Mouse (Mus musculus) neutrophil, adult 5-6 weeks (primary cell): ENCODE measurements around the gene Cfap97d2. TPM values are rescaled to one million over a fixed set of nuclear protein-coding genes. Genes with fewer than 3 reads are reported as not detected.

Source experiments
- ATAC-seq: fragments of 151-379, 151-347 bp; 2 replicates; pipeline ENCODE4 v1.8.0; 2017; ENCODE audit warnings: mild to moderate bottlenecking, moderate TSS enrichment; ENCODE audit not compliant: insufficient number of reproducible peaks, poor library complexity, low FRiP score, severe bottlenecking; ENCODE audit errors: extremely low read depth
- total RNA-seq: library from RNA; stranded (forward); fragments of 200-1000 nt; gene quantifications from 2 replicates; pipeline ENCODE4 v1.2.3, GENCODE M21; 2017

Gene Cfap97d2
- total RNA-seq, 1 experiment from 2014 or later, result not detected

DNA sequence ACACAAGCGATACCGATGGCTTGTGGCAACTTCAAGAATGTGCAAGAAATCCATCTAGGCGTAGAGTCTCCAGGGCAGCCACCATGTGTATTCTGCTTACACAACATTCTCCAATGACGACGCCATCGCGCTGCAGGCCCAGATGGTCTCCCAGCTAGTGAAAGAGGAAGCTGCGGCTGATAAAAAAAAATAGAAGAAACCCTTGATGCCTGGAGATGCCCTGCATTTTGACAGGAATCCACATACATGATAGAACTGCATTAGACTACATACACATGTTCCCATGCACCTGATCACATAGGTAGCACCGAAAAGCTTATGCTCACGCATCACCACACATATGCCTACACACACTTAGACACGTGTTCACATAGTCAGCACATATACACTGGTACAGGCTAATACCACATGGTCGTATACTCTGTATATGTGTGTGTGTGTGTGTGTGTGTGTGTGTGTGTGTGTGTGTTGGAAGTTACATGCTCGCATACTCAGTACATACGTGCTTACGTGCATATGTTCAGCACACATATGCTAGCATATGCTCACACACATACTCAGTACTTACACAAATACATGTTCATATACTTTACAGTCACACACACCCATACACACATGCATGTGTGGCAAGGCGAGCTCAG is 19.9 kb upstream of the Cfap97d2 start:
- peak; percentile 72 for ATAC-seq

DNA sequence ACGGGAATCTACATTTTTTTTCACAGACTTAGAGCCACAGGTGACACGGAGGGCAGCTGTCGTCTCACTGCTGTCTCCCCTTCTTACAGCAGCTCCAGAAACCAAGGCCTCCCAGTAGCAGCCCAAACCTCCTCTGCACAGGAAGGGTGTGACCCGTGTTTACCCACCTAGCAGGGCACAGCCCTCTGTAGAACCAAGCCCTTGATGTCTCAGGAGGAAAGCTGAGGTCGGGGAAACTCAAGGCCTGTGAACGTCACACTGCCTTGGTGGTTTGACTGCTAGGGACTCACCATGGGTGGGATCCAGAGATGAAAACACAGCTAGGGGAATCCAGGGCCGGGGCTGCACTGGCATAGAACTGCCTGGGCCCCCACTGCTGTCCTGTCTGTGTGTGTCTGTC is 19.3 kb upstream of the Cfap97d2 start:
- peak; percentile 75 for ATAC-seq

DNA sequence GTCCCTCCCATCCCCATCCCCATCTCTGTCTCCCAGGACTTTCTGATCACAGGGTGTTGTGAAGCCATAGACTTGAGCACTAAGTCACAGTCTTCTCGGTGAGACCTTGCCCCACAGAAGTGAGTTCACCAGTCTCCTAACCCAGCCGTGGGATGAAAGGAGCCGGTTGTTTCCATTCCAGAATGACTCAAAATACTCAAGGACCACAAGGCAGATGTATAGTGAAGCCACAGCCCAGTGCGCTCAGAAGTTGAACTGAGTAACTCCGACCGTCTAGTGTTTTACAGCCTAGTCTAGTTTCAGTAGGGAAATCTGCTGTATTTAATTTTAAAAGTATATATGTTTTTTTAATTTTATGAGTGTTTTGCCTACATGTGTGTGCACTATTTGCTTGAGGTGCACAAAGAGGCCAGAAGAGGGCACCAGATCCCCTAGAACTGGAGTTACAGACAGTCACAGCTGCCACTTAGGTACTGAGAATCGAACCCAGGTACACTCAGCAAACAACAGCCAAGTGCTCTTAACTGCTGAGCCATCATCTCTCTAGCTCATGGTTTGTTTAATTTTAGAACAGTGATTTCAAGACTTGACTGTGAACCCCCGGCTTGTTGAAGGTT is 18.5 kb upstream of the Cfap97d2 start:
- no peak for ATAC-seq

DNA sequence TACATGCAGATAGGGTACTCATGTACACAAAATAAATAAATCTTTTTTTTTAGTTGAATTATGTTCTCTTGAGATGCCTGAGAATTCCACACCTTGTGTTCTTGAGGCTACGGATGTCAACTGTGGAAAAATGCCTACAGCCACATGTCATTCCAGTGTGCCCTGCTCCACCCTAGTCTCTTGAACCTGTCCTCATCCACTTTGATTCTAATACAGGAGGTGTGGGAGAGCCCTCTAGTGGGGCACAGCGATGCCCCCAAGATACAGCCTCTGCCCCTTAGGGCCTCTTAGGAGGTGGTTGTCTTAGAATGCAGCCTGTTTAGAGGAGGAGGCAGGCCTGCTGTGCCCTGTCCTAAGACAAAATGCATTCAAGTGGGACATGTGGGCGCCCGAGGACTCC is 17.7 kb upstream of the Cfap97d2 start:
- peak; percentile 25; the same call in 1 of the 2 replicates for ATAC-seq

DNA sequence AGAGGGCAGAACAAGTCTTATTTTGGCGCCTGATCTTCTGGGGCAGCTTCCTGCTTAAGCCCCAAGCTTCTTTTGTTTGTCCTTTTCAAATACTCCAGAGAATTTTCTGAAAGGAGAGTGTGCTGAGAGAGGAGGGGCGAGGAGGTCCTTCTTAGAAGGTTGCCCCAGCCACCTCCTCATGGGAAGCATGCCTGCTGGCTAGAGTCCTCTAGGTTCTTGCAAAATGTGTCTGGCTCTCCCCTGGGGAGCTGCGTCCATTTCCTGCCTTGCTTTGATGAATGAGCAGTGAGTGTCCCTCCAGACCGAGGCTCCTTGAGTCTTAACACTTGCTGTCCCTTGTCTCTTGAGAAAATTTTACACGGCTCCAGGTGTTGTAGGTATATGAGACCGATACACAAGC is 17.2 kb upstream of the Cfap97d2 start:
- ATAC-seq, result no peak

DNA sequence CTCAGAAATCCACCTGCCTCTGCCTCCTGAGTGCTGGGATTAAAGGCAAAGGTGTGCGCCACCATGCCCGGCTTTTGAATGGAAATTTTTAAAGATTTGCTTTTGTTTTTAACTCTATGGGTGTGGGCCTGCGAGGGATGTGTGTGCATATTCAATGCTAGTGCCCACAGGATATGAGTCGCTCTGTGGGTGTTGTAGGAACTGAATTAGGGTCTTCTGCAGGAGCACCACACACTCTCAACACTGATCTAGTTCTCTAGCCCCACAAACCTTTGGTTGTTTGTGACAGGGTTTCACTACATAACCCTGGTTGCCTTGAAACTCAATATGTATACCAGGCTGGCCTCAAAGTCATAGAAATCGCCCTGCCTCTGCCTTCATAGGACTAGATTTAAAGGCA is 16.4 kb upstream of the Cfap97d2 start:
- no peak for ATAC-seq

DNA sequence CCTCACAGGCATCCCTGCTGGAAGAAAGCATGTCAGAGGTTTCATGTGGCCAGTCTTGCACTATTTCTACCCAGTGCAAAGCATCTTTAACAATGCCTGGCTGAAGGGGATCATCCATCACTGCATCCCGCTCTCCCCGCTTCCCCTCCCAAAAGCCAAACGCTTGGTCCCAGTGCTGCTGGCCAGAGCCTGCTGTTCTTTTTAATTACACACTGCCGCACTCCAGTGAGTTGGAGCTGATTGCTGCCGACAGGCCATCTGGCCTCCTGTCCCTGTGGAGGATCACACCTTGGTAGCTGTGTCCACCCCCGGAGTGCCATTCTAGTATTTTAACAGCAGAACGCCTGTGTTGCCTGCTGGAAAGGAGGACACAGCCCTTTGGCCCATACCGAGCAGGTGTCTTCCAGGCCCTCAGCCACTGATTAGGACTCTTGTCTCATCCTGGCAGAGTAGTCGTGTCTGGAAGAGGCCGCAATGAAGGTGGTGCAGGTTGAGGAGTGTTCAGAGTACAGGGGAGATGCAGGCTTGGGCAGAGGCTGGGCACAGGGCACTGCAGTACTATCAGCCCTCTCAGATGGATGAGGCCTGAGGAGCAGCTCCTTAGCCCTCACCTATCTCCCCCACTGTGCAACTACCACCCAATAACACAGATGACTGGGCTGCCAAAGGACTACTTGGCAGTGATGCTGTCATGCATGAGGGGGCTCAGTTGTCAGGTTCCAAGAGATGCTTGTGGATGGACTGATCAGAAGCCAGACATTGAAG is 13.2 kb upstream of the Cfap97d2 start:
- no peak for ATAC-seq

DNA sequence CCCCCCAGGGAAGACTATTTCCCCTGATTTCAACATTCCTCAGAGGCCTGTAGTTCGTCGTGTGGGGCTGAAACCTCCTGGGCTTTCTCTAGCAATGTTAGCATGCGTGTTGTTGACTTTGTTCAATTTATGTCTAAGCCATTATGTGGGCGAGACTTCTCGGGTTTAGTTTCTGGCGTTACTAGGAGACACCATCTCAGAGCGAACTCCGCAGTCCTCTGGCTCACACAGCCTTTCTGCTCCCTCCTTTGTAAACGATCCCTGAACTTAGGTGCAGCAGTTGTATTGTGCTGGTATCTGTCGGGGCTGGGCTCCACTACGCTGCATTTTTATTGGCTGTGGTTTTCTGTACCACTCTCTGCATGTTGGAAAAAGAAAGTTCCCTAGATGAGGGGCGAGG is 11.0 kb upstream of the Cfap97d2 start:
- ATAC-seq, result no peak

DNA sequence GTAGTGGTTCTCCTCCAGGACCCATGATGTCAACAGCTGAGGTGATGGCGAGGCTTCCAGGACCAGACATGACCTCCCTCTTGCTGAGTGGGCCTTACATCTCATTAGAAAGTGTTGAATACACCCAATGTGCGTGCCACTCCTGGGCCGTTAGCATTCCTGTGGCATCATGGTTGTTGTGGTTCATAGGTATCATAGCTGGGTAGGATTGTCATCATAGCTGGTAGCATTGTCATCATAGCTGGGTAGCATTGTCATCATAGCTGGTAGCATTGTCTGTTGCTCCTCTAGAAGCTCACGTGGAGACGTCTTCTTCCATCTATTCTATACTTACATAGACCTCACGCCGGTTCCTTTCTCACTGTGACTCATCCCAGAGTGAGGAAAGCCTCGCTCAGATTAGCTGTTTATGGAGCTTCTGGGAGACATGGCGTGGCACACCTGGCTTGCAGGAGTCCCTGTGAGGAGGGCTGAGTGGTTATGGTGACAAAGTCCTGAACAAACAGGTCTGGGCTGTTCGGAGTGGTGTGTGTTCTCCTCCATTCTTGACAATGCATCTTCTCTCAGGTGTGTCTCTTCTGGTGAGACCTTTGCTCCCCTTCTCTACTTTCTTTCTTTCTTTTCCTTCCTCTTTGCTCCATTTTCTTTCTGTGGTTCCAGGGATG is 10.4 kb upstream of the Cfap97d2 start:
- no peak for ATAC-seq

DNA sequence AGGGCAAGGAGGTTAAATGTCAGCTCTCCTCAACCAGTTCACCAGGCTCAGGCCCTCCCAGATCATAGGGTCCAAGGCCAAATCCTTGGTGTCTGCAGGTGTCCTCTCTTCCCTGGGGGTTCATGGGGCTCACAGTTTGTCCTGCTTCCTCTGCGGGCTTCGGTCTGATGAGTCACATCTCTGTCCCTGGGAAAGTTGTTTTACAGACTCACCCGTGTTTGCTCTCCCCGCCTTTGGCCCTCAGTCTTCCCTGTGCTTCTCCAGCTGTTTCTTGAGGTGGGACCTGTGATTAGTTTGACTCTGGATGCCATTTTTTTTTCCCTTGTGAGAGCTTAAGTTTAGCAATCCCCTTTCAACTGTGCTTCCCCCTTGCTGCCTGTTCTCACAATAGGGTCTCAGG is 9.5 kb upstream of the Cfap97d2 start:
- ATAC-seq, result no peak

DNA sequence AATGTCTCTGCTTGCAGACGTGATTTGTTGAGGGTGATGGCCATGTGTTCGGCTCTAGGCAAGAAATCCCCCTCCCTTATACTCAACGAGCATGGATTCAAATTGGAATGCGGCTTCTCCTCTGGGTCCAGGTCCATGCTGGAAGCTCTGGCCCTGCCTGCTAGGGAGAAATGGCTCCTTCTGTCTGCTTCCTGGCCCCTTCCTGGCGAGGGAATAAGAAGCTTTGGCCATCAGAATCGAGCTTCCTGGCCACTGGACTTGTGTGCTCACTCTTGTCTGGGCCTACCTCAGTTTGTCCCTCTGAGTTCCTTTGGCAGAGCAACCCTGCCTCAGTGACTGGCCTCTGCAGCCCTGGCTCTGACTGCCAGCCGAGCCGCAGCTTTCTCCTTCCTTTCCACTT is 8.5 kb upstream of the Cfap97d2 start:
- no peak for ATAC-seq

DNA sequence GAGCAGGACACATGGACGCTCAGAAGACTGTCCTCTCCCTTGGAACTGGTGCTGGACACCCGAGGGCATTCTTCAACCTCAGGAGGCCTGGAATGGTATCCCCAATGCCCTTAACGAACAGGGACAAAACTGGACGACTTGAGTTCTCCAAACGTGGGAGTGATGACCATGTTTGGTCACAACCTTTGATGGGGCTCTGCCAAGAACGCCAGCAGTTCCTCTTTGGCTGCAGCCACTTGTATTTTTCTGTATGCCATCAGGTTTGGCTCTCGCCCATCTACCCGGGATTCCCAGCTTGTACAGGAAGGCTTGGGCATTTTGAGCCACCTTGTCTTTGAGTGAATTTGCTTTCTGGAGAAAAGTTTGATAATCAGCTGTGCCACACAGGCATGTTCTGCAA is 8.0 kb upstream of the Cfap97d2 start:
- ATAC-seq, result no peak

DNA sequence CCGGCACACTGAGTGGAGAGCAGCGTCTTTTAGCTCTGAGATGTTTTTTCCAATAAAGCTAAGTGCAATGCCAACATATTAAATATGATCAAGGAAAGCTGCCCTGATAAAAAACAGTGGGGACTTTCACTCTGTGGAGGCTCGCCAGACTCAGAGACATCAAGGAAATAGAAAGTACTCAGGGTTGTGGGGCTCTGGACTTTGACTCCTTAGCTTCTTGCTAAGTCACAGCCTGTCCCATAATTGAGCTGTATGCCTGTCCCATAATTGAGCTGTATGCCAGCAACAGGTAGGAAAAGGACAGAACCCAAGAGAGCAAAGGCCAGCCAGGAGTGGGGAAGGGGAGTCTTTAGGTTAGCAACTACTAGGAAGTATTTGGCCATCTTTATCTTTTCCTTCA is 7.4 kb upstream of the Cfap97d2 start:
- no peak for ATAC-seq

DNA sequence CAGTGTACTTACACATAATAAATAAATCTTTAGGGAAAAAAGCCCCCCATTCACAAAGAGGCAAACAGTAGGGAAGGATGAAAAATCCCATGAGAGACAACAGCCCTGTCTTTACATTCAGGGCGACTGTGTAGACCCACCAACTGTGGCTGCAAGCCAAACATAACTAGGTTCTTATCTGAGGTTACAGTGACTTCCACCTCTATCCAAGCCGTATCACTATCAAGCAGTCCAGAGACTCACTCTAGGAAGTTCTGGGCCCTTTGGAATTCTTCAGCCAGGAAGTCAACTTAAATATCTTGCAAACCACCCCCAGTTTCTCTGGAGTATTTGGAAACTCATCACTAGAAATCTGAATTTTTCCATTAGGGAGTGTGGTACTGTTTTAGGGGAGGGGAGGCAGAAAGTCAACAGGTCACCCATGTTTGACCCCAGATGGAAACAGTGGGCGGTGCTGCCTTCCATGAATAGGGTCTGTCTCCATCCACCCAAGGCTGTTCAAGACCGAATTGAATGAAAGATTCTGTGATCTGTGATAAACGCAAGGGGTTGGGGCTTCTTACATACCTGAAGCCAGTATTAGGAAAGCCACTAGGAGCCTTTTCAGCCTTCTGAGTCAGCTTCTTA is 6.3 kb upstream of the Cfap97d2 start:
- no peak for ATAC-seq

DNA sequence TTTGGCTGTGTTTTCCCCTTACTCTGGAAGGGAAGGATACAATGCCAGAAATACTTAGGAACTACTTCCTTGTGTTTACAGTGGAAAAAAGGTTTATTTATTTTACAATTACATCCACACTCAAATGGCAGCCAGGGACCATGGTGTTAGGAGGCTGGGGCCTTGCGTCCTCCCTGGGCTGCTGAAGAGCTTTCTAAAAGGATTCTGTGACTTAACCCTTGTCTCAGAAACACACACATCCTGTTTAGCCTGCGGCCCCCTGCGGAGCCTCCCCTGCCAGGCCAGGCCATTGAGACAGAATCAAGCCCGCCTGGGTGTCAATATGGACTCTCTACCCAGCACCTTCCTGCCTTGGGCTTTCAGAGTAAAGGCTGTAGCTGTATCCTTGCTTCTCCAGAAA is 2.9 kb upstream of the Cfap97d2 start:
- ATAC-seq, result no peak

DNA sequence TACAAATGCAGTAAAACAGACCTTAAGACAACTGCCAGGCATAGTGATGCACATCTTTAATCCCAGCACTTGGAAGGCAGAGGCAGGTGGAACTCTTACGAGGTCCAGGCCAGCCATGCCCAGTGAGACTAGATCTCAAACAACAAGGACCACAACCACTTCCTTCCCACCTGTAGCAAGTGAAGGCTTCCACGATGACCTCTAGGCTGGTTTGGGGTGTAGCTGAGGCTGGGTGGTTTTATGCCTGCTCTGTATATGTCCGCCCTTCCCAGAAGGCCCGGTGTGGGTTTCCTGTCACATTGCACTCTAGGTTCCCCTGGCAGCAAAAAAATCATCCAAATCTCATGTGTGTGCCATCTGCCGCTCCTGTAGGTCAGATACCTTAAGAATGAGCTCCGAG is 1.9 kb upstream of the Cfap97d2 start:
- no peak for ATAC-seq

DNA sequence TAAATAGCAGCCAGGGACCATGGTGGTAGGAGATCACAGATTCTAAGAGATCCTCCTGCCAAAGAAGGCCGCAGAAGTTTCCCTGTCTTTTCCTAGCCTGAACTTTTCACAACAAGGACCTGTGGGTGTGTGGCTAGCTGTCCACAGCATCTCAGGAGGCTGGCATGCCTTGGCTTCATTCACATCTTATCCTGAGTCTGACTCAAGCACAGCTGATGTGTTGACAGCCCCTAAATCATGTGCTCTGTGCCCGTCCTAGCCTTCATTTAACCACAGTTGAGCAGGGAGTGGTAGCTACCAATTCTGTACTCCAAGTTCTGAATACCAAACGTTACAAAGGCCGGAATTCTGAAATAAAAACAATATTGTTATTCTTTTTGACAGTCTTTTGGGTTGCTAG is 1.4 kb upstream of the Cfap97d2 start:
- no peak for ATAC-seq

DNA sequence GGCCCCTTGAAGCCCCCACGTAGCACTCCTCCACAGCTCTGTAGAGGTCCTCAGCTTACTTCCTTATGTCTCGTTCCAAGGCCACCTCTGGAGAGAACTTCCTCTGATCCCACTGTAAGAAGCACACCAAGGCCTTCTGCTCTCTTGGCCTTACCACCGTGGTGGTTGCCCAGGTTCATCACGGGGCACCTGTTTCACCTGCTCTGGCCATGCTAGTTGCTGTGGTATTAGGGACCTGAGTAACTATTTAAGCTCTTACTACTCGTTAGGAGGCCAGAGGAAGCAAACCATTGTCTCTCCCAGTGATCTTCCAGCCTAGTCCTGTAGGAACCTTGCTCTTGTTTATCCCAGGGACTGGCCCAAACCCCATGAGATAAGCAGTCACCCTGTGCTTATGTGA is 1.2 kb downstream of the Cfap97d2 start:
- no peak for ATAC-seq

DNA sequence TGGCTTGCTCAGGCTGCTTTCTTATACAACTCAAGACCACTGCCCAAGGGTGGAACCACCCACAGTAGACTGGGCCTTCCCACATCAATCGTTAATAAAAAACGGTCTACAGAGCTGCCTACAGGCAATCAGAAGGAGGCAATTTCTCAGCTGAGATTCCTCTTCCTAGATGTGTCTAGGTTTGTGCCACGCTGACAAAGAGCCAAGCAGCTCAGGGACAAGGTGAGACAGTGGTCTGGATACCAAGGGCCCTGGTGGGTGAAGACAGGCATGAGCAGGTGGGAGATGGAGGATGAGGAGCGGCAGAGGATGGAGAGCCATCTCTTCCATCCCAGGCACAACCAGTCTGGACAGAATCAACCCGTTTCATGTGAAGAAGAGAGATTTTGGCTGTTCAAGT is 2.8 kb downstream of the Cfap97d2 start:
- ATAC-seq, result no peak
